Mouse (Mus musculus) bone marrow, adult 2 months (tissue): ENCODE data around the gene Grk1. TPM values are rescaled to one million over a fixed set of nuclear protein-coding genes. Genes with fewer than 3 reads are reported as not detected.
A peak's percentile ranks its signal among the peaks of the same experiment; 100 is the strongest.

ENCODE experiments used
- H3K27ac ChIP-seq: fragments of 200-500 bp; 2 replicates; pipeline ENCODE4 v1.5.1; 2012; ENCODE audit warnings: low read depth, mild to moderate bottlenecking, control low read depth, inconsistent platforms, low read length; ENCODE audit not compliant: control insufficient read depth, poor library complexity, insufficient read depth
- H3K4me1 ChIP-seq: fragments of 200-500 bp; 2 replicates; pipeline ENCODE4 v1.6.1; 2011; ENCODE audit warnings: low read length; ENCODE audit not compliant: control insufficient read depth, insufficient read depth
- H3K4me3 ChIP-seq: fragments of 200-500 bp; replicated peaks from 2 replicates; pipeline ENCODE3; 2011; ENCODE audit warnings: mild to moderate bottlenecking, low read depth, low read length, control low read depth; ENCODE audit not compliant: control insufficient read depth
- CTCF ChIP-seq: fragments of 200-500 bp; IDR thresholded peaks from 2 replicates; pipeline ENCODE4 v1.5.1; 2011; ENCODE audit warnings: low read length, control low read depth; ENCODE audit not compliant: control insufficient read depth, insufficient read depth
- POLR2A ChIP-seq: fragments of 200-500 bp; IDR thresholded peaks from 2 replicates; pipeline ENCODE4 v1.6.1; 2011; ENCODE audit warnings: low read depth, mild to moderate bottlenecking, control low read depth, low read length, borderline replicate concordance; ENCODE audit not compliant: control insufficient read depth
- WGBS: fragments of 180-500 bp; shearing (Covaris S2); methylation state at CpG from one replicate; pipeline ENCODE4 v1.1.7; 2018; 5-methylcytosine and 5-hydroxymethylcytosine counted together
- polyA plus RNA-seq: library from polyadenylated mRNA; stranded (reverse); fragments of >200 nt; gene quantifications from 2 replicates; pipeline ENCODE4 v1.2.4, GENCODE M21; 2011; ENCODE audit warnings: low replicate concordance; ENCODE audit not compliant: missing spikeins, insufficient read depth, insufficient read length

The Grk1 gene
- polyA plus RNA-seq, result 0.20 TPM in 1 of 2 replicates, not detected in the other

DNA sequence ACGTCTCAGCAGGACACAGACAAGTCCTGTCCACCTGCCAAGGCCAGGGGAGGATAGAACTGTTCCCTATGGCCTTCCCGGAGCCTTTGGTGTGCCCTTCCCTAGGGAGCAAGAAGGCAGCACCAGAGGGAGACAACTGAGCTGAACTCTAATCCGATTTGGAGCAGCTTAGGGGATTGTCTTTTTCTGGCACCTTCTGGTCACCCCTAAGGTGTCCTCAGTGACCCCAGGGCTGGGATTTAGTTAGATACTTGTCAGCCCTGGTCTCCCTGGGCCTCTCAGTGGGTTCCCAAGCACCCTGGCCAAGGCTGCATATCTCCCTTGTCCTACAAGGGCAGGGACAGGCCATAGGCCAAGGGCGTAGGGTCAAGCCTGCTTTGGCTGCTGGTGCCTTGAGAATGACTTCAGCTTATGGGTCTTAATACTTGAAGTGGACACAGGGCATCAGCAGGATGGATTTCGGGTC lies at the start of gene Grk1:
TSS of gene Grk1 (plus strand) at position 416 of the 466 bp plus-strand sequence.
- Histone ChIP-seq H3K27ac (no peak within 1 kb of the TSS), H3K4me3 (no peak within 1 kb of the TSS), H3K4me1 (no peaks in the 10 kb centered on the region)
- TF ChIP-seq POLR2A (no peak), CTCF (no peak)
- 70% methylated on average over 5 of the region's 5 CpGs for WGBS

DNA sequence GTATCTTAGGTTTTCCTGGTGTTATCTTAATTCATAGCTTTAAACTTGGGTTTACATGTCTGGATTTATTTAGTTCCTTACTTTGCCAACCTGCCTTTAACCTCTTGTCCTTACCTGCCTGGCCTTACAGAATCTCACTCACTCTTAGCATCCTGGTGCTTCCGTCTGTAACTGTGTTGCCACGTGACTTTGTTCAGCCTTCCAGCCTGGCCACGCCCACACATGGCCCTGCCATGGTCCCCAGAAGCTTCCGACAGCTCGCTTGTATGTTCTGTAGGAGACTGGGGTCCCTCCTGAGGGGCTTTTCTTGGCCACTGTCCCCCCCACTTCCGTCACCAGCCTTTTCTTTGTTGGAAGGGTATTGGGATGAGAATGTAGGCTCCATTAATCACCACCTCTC lies 48.7 kb upstream of the Grk1 start:
- Histone ChIP-seq H3K4me3 (no peak overlapping the region), H3K4me1 (peaks cover 22% of the 10 kb centered on the region), H3K27ac (peak overlapping the region; percentile 29; the same call in 1 of the 2 replicates)
- no peak for TF ChIP-seq CTCF
- no peak for TF ChIP-seq POLR2A
- WGBS, result 74% methylated on average over 6 of the region's 6 CpGs

DNA sequence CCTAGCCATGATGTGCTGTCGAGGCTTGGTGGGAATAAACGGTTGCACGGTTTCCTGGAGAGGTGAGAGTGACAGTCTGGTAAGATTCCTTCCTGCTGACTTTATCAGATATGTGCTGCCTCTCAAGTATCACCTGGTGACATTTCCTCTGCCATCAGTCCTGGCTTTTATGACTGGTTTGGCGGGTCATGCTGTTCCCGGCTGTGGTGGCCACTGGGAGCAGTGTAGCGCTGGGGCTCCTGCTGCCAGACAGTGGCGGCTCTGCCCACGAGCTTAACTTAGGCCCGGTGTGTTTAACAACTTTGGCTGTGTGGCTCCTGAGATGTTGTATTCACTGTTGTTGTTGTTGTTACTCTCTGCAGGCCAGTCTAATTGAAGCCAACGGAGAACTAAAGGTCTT lies 48.2 kb upstream of the Grk1 start:
- H3K4me3 ChIP-seq, result no peak overlapping the region
- H3K4me1 ChIP-seq, result peaks cover 20% of the 10 kb centered on the region
- WGBS, result 39% methylated on average over 10 of the region's 10 CpGs
- peak overlapping the region; percentile 29; the same call in 1 of the 2 replicates for H3K27ac ChIP-seq
- no peak for TF ChIP-seq CTCF
- TF ChIP-seq POLR2A, result no peak

DNA sequence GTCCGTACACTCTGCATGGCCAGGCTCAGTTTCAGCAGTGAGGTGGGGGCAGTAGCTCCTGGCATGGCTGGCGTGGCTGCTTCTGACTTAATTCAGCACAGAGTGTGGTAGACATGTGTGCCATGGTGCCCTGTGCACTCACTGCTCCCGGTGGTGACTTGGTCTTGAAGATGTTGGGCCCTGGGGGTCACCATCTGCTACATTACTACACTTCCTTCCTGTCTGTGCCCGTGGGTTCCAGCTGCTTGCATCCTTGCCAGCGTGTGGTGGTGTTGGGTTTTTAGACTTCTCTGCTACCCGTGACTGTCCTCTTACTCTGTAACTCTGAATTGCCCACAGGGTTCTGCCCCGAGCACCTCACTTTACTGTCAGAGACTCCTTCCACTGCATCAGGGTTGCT lies 44.7 kb upstream of the Grk1 start:
- WGBS, result 22% methylated on average over 7 of the region's 7 CpGs
- H3K27ac ChIP-seq, result peak overlapping the region; percentile 79
- TF ChIP-seq CTCF (no peak), POLR2A (no peak)
- peak overlapping the region; percentile 18 for H3K4me3 ChIP-seq
- peaks cover 6% of the 10 kb centered on the region; the same call in 1 of the 2 replicates for H3K4me1 ChIP-seq

DNA sequence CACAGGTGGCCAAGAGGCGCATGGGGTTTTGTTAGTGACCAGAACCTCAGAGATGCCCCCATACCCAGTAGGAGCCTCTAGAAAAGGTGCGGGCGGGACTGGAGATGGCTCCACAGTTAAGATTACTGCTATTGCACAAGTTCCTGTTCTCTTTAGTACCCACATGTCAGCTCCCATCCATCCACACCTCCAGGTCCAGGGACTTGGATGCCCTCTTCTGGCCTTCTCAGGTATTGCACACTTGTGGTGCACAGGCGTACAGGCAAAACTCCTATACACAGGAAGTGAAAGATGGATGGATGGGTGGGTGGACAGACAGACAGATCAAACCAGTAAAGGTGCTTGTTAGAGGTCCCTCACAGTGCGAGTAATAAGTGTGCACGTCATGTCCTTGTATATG lies 43.0 kb upstream of the Grk1 start:
- TF ChIP-seq POLR2A, result no peak
- peak; percentile 75 for TF ChIP-seq CTCF
- Histone ChIP-seq H3K4me3 (no peak overlapping the region), H3K4me1 (peaks cover 4% of the 10 kb centered on the region; the same call in 1 of the 2 replicates), H3K27ac (peak overlapping the region; percentile 9; the same call in 1 of the 2 replicates)
- 77% methylated on average over 6 of the region's 6 CpGs for WGBS

GRCm38 (mm10) chr8:13373151-13373662 lies 31.7 kb upstream of the Grk1 start:
- TF ChIP-seq POLR2A (no peak), CTCF (no peak)
- 70% methylated on average over 8 of the region's 8 CpGs for WGBS
- Histone ChIP-seq H3K4me1 (no peaks in the 10 kb centered on the region), H3K4me3 (no peak overlapping the region), H3K27ac (no peak overlapping the region)

- WGBS, result 87% methylated on average over 7 of the region's 7 CpGs
- Histone ChIP-seq H3K27ac (no peak overlapping the region), H3K4me3 (no peak overlapping the region), H3K4me1 (no peaks in the 10 kb centered on the region)
- TF ChIP-seq POLR2A (no peak), CTCF (no peak)
Measured at GRCm38 (mm10) chr8:13381630-13382029, 23.3 kb upstream of the Grk1 start.

DNA sequence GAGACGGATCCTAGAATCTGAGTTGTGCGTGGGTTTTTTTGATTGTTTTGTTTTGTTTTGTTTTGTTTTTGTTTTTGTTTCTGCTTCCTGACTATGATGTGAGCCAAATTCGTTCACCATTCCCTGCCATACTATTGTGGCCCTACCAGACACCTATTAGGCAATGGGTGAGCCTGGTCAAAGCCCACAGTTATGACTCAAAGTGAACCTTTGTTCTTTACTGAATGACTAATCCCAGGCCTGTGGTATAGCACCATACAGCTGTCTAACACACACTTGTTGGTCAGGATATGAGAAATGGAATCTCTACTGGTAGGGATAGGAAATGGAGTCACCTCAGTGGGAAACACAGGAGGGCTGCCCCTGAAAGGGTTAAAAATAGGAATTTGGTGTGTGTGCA lies 22.3 kb upstream of the Grk1 start:
- H3K27ac ChIP-seq, result no peak overlapping the region
- TF ChIP-seq CTCF, result no peak
- no peak for TF ChIP-seq POLR2A
- no peaks in the 10 kb centered on the region for H3K4me1 ChIP-seq
- H3K4me3 ChIP-seq, result no peak overlapping the region
- 80% methylated on average over 3 of the region's 3 CpGs for WGBS

GRCm38 (mm10) chr8:13382999-13383398 lies 21.9 kb upstream of the Grk1 start:
- WGBS, result 88% methylated on average over 4 of the region's 4 CpGs
- no peak overlapping the region for H3K27ac ChIP-seq
- no peak overlapping the region for H3K4me3 ChIP-seq
- H3K4me1 ChIP-seq, result no peaks in the 10 kb centered on the region
- no peak for TF ChIP-seq CTCF
- TF ChIP-seq POLR2A, result no peak
